Mouse (Mus musculus) urinary bladder, postnatal 25 days (tissue): ENCODE measurements around the gene Tal1.
A peak's percentile ranks its signal among the peaks of the same experiment; 100 is the strongest.

Experiments used
- DNase-seq: peaks from one replicate; pipeline ENCODE4 v3.0.0; 2022; ENCODE audit warnings: low spot score

Tal1 gene

GRCm38 (mm10) chr4:115071668-115072067 lies 15.4 kb downstream of the Tal1 start:
- no peak for DNase-seq

- DNase-seq = no peak
Measured at GRCm38 (mm10) chr4:115074789-115075188, 18.6 kb downstream of the Tal1 start.

- DNase-seq = no peak
Measured at GRCm38 (mm10) chr4:115075204-115075915, 19.1 kb downstream of the Tal1 start.

- no peak for DNase-seq
Measured at GRCm38 (mm10) chr4:115078892-115079820, 22.9 kb downstream of the Tal1 start.

GRCm38 (mm10) chr4:115079821-115080349 lies 23.7 kb downstream of the Tal1 start:
- DNase-seq = no peak

- DNase-seq = no peak
Measured at GRCm38 (mm10) chr4:115083031-115083430, 26.8 kb downstream of the Tal1 start.

- DNase-seq = peak; percentile 55
Measured at GRCm38 (mm10) chr4:115085522-115086095, 29.4 kb downstream of the Tal1 start.

- no peak for DNase-seq
Measured at GRCm38 (mm10) chr4:115086257-115086656, 30.0 kb downstream of the Tal1 start.

- DNase-seq = no peak
Measured at GRCm38 (mm10) chr4:115086763-115087415, 30.7 kb downstream of the Tal1 start.

- DNase-seq = peak; percentile 15
Measured at GRCm38 (mm10) chr4:115088611-115089338, 32.5 kb downstream of the Tal1 start, which contains the start of gene Pdzk1ip1. TSS of gene Pdzk1ip1 (plus strand) at chr4:115088708.

- DNase-seq = no peak
Measured at GRCm38 (mm10) chr4:115090592-115090991, 34.4 kb downstream of the Tal1 start.

GRCm38 (mm10) chr4:115091806-115092205 lies 35.6 kb downstream of the Tal1 start:
- DNase-seq = no peak

GRCm38 (mm10) chr4:115093331-115093864 lies 37.2 kb downstream of the Tal1 start:
- DNase-seq = no peak

GRCm38 (mm10) chr4:115094056-115094455 lies 37.8 kb downstream of the Tal1 start:
- DNase-seq = no peak

- DNase-seq = peak; percentile 31
Measured at GRCm38 (mm10) chr4:115095671-115096434, 39.6 kb downstream of the Tal1 start.

GRCm38 (mm10) chr4:115096435-115097145 lies 40.4 kb downstream of the Tal1 start:
- no peak for DNase-seq

GRCm38 (mm10) chr4:115097146-115097496 lies 40.9 kb downstream of the Tal1 start:
- no peak for DNase-seq

- peak; percentile 35 for DNase-seq
Measured at GRCm38 (mm10) chr4:115101682-115102081, 45.5 kb downstream of the Tal1 start.

GRCm38 (mm10) chr4:115103510-115103909 lies 47.3 kb downstream of the Tal1 start:
- DNase-seq = no peak

- DNase-seq = no peak
Measured at GRCm38 (mm10) chr4:115111167-115111566, 54.9 kb downstream of the Tal1 start.
